Mouse (Mus musculus): ENCODE results near the gene Atp6v1g2.
"Not testable (repeated sequence)": the region's sequence is repeated elsewhere in the genome, so short reads cannot be mapped to it uniquely, and the experiment has no call there.

Atp6v1g2 gene

GRCm38 (mm10) chr17:35204494-35205379, 28.7 kb upstream of the Atp6v1g2 start, which contains the start of gene Lta:
Gene Lta, minus strand, starts transcription at chr17:35205351.
- DNase-seq = peak; percentile 70 to 84

- DNase-seq = no peak
Measured at GRCm38 (mm10) chr17:35205380-35205769, 28.1 kb upstream of the Atp6v1g2 start.

GRCm38 (mm10) chr17:35209785-35210535, 23.5 kb upstream of the Atp6v1g2 start:
- no peak for DNase-seq

GRCm38 (mm10) chr17:35210593-35210992, 22.9 kb upstream of the Atp6v1g2 start:
- no peak for DNase-seq

GRCm38 (mm10) chr17:35213071-35213470, 20.4 kb upstream of the Atp6v1g2 start:
- DNase-seq = no peak

- DNase-seq = peak in 1 of 2 experiments; percentile 54
Measured at GRCm38 (mm10) chr17:35218516-35219193, 14.8 kb upstream of the Atp6v1g2 start.

- DNase-seq = peak; percentile 50 to 73
Measured at GRCm38 (mm10) chr17:35219601-35220041, 13.8 kb upstream of the Atp6v1g2 start.

- DNase-seq = no peak
Measured at GRCm38 (mm10) chr17:35220156-35220952, 13.1 kb upstream of the Atp6v1g2 start, which contains the start of gene Gm16181. Gene Gm16181, plus strand, starts transcription at chr17:35220834.

- DNase-seq = peak; percentile 56 to 73
Measured at GRCm38 (mm10) chr17:35222299-35222698, 11.2 kb upstream of the Atp6v1g2 start.

- DNase-seq = no peak
Measured at GRCm38 (mm10) chr17:35224641-35225040, 8.8 kb upstream of the Atp6v1g2 start.

- no peak for DNase-seq
Measured at GRCm38 (mm10) chr17:35225456-35225855, 8.0 kb upstream of the Atp6v1g2 start.

- no peak for DNase-seq
Measured at GRCm38 (mm10) chr17:35226561-35227046, 6.9 kb upstream of the Atp6v1g2 start.

- no peak for DNase-seq
Measured at GRCm38 (mm10) chr17:35231022-35231421, 2.4 kb upstream of the Atp6v1g2 start.

- DNase-seq = peak; percentile 71 to 78
Measured at GRCm38 (mm10) chr17:35232043-35232442, 1.4 kb upstream of the Atp6v1g2 start.

- DNase-seq = peak; percentile 26 to 68
Measured at GRCm38 (mm10) chr17:35232659-35233058, 801 bp upstream of the Atp6v1g2 start.

- not testable (repeated sequence) for DNase-seq
Measured at GRCm38 (mm10) chr17:35234090-35234489, 630 bp downstream of the Atp6v1g2 start.

- peak; percentile 43 to 57 for DNase-seq
Measured at GRCm38 (mm10) chr17:35234903-35235302, 1.4 kb downstream of the Atp6v1g2 start.

GRCm38 (mm10) chr17:35235614-35236389, 2.3 kb downstream of the Atp6v1g2 start, which contains the start of gene Nfkbil1:
Gene Nfkbil1, minus strand, starts transcription at chr17:35235792.
- DNase-seq = peak; percentile 84 to 91

- peak; percentile 94 for DNase-seq
Measured at GRCm38 (mm10) chr17:35236390-35236746, 2.9 kb downstream of the Atp6v1g2 start.

- no peak for DNase-seq
Measured at GRCm38 (mm10) chr17:35236996-35237395, 3.5 kb downstream of the Atp6v1g2 start.

GRCm38 (mm10) chr17:35237504-35237903, 4.0 kb downstream of the Atp6v1g2 start:
- no peak for DNase-seq

All from thymus, adult 18-20 months (tissue).